Mouse (Mus musculus) midbrain, postnatal 0 days (tissue): ENCODE data around the gene Col11a2. TPM values are rescaled to one million over a fixed set of nuclear protein-coding genes. Genes with fewer than 3 reads are reported as not detected.
A peak's percentile ranks its signal among the peaks of the same experiment; 100 is the strongest.
"Not testable (repeated sequence)": the region's sequence is repeated elsewhere in the genome, so short reads cannot be mapped to it uniquely, and the experiment has no call there.

Experiments
- ATAC-seq: fragments of 200-750 bp; cut with Nextera tagmentation; 2 replicates; pipeline ENCODE4 v1.8.0; 2017; ENCODE audit warnings: moderate number of reproducible peaks, mild to moderate bottlenecking, moderate TSS enrichment, moderate library complexity; ENCODE audit not compliant: low FRiP score
- DNase-seq: peaks from one replicate; pipeline ENCODE4 v3.0.0-alpha.2; 2015; ENCODE audit warnings: low spot score
- H3K27ac ChIP-seq: fragments of 300-500 bp; sonication (generic); 2 replicates; pipeline ENCODE4 v1.5.1; 2014; ENCODE audit warnings: low read depth, mild to moderate bottlenecking, low read length, mixed read lengths
- H3K27me3 ChIP-seq: fragments of 300-500 bp; sonication (generic); 2 replicates; pipeline ENCODE4 v1.6.1; 2014; ENCODE audit warnings: low read length, control low read depth, mixed read lengths; ENCODE audit not compliant: insufficient read depth
- H3K36me3 ChIP-seq: fragments of 300-500 bp; sonication (generic); 2 replicates; pipeline ENCODE4 v1.6.1; 2014; ENCODE audit warnings: low read length, control low read depth, mixed read lengths; ENCODE audit not compliant: insufficient read depth
- H3K4me1 ChIP-seq: fragments of 300-500 bp; sonication (generic); 2 replicates; pipeline ENCODE4 v1.6.1; 2014; ENCODE audit warnings: mild to moderate bottlenecking, control low read depth, antibody characterized with exemption, low read length, mixed read lengths; ENCODE audit not compliant: insufficient read depth
- H3K4me2 ChIP-seq: fragments of 300-500 bp; sonication (generic); 2 replicates; pipeline ENCODE4 v1.6.1; 2014; ENCODE audit warnings: low read depth, mild to moderate bottlenecking, low read length, mixed read lengths; ENCODE audit not compliant: poor library complexity, severe bottlenecking
- H3K4me3 ChIP-seq: fragments of 300-500 bp; sonication (generic); 2 replicates; pipeline ENCODE4 v1.5.1; 2014; ENCODE audit warnings: low read depth, mild to moderate bottlenecking, low read length, moderate library complexity
- H3K9ac ChIP-seq: fragments of 300-500 bp; sonication (generic); replicated peaks from 2 replicates; pipeline ENCODE4 v1.6.1; 2014; ENCODE audit warnings: mild to moderate bottlenecking, low read length, moderate library complexity, mixed read lengths; ENCODE audit not compliant: poor library complexity, severe bottlenecking
- H3K9me3 ChIP-seq: fragments of 300-500 bp; sonication (generic); 2 replicates; pipeline ENCODE4 v1.6.1; 2016; ENCODE audit warnings: low read length, control low read depth
- CTCF ChIP-seq: IDR thresholded peaks from 2 replicates; pipeline ENCODE4 v1.5.1; 2016; ENCODE audit warnings: antibody characterized with exemption, mild to moderate bottlenecking
- WGBS: fragments of 180-500 bp; shearing (Covaris S2); extraction: QIAGEN DNeasy Blood & Tissue Kit; methylation state at CpG from one replicate; pipeline ENCODE4 v1.1.7; 2014; 5-methylcytosine and 5-hydroxymethylcytosine counted together
- polyA plus RNA-seq: library from polyadenylated mRNA; unstranded; fragments of >200 nt; fragmentation: Nextera tagmentation; extraction: Ambion mirVana; gene quantifications from 2 replicates; pipeline ENCODE4 v1.2.1, GENCODE M21; 2015
- total RNA-seq: library from RNA; depleted of rRNA; stranded (reverse); fragments of >200 nt; gene quantifications from 2 replicates; pipeline ENCODE4 v1.2.3, GENCODE M21; 2014; rRNA removed

The Col11a2 gene
- total RNA-seq (17.9 and 24.3 TPM in 2 replicates), polyA plus RNA-seq (4.1 and 4.6 TPM in 2 replicates)

GRCm38 (mm10) chr17:34038878-34039561 lies at the start of gene Col11a2:
Gene Col11a2 (plus strand): TSS chr17:34039437.
- WGBS: 12% methylated on average over 28 of the region's 28 CpGs
- peak within 1 kb of the TSS; percentile 28 for H3K4me3 ChIP-seq
- H3K9me3 ChIP-seq: no peaks in the 10 kb centered on the region
- no peak within 1 kb of the TSS for H3K27ac ChIP-seq
- peak; percentile 36 for TF ChIP-seq CTCF
- no peaks in the 10 kb centered on the region for H3K4me1 ChIP-seq
- H3K27me3 ChIP-seq: no peaks in the 10 kb centered on the region
- peak within 1 kb of the TSS; percentile 49 for H3K4me2 ChIP-seq
- ATAC-seq (peak; percentile 35; the same call in 1 of the 2 replicates), DNase-seq (peak; percentile 26)
- H3K36me3 ChIP-seq: peaks cover 24% of the 10 kb centered on the region
- peak within 1 kb of the TSS; percentile 39; the same call in 1 of the 2 replicates for H3K9ac ChIP-seq

DNA sequence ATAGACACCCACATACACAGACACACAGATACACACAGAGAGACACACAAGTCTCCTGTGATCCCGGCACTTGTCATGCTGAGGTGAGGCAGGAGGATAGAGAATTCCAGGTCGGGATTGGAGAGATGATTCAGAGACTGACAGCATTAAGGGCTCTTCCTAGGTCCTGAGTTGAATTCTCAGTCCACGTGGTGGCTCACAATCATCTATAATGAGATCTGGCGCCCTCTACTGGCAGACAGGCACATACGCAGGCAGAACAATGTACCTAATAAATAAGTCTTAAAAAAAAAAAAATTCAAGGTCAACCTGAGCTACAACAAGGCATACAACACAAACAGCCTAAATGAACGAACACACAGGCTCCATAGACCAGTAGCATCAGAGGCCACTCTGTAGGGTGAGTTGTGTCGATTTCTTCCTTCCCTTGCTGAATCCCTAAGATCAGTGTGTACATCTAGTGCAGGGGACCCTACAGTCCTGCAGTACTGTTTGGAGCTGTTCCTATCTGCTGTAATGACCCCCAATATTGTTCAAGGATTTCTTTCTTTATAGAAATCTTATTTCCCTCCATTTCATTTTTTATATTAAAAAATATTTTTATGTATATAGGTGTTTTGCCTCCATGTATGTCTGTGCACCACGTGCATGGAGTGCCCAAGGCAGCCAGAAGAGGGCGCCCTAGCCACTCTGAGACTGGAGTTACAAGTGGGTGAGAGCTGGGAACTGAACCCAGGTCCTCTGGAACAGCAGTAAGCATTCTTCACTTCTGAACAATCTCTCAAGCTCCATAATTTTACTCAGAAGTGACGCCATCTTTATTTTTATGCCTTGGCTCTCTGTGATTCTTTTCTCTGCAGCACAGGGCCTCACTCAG lies 47.2 kb upstream of the Col11a2 start:
- H3K36me3 ChIP-seq: no peaks in the 10 kb centered on the region
- DNase-seq (peak; percentile 89), ATAC-seq (no peak)
- 33% methylated on average over 10 of the region's 10 CpGs for WGBS
- H3K9ac ChIP-seq: no peak overlapping the region
- TF ChIP-seq CTCF: peak; percentile 88
- no peaks in the 10 kb centered on the region for H3K9me3 ChIP-seq
- no peak overlapping the region for H3K4me2 ChIP-seq
- peaks cover 5% of the 10 kb centered on the region; the same call in 1 of the 2 replicates for H3K27me3 ChIP-seq
- no peak overlapping the region for H3K4me3 ChIP-seq
- no peaks in the 10 kb centered on the region for H3K4me1 ChIP-seq
- H3K27ac ChIP-seq: no peak overlapping the region

DNA sequence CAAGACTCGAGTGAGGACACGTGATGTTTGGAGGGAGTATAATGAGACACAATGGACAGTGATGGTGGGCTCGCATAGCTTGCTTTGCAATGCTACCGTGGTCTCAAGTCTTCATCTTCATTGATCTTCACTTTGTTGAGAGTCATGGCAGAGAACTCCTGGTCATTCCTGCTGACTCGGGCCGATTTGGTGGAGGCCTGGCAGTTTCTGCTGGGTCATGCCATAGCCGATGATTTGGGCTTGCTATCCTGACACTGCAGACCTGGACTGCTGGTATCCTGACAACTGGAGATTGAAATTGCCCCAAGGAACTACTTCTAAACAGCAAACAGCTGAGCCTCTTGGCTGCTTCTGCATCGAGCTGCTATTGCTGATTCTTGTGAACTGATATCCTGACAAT lies 44.3 kb upstream of the Col11a2 start:
- no peak for DNase-seq
- ATAC-seq: no peak
- WGBS: 88% methylated on average over 8 of the region's 8 CpGs
- no peaks in the 10 kb centered on the region for H3K36me3 ChIP-seq
- no peak overlapping the region for H3K4me2 ChIP-seq
- H3K27me3 ChIP-seq: peaks cover 2% of the 10 kb centered on the region; the same call in 1 of the 2 replicates
- H3K4me3 ChIP-seq: no peak overlapping the region
- no peak overlapping the region for H3K27ac ChIP-seq
- TF ChIP-seq CTCF: no peak
- H3K9ac ChIP-seq: no peak overlapping the region
- 0 out of 2 replicates have a peak, but pooled peaks cover 3% of the 10 kb centered on the region for H3K4me1 ChIP-seq
- H3K9me3 ChIP-seq: no peaks in the 10 kb centered on the region

- Histone ChIP-seq H3K36me3 (no peaks in the 10 kb centered on the region), H3K4me3 (no peak overlapping the region), H3K9me3 (no peaks in the 10 kb centered on the region), H3K27me3 (peaks cover 7% of the 10 kb centered on the region; the same call in 1 of the 2 replicates), H3K4me2 (no peak overlapping the region), H3K9ac (no peak overlapping the region), H3K27ac (no peak overlapping the region), H3K4me1 (0 out of 2 replicates have a peak, but pooled peaks cover 4% of the 10 kb centered on the region)
- DNase-seq: no peak
- TF ChIP-seq CTCF: no peak
- no peak for ATAC-seq
- WGBS: 76% methylated on average over 3 of the region's 3 CpGs
Observed at GRCm38 (mm10) chr17:33995651-33996050, 43.6 kb upstream of the Col11a2 start.

- H3K27me3 ChIP-seq, H3K9me3 ChIP-seq, H3K4me2 ChIP-seq, H3K4me3 ChIP-seq, H3K9ac ChIP-seq, ATAC-seq, H3K4me1 ChIP-seq, DNase-seq, H3K36me3 ChIP-seq, H3K27ac ChIP-seq: not testable (repeated sequence)
- 97% methylated on average over 2 of the region's 2 CpGs for WGBS
Observed at GRCm38 (mm10) chr17:33997025-33997424, 42.2 kb upstream of the Col11a2 start.

- H3K9me3 ChIP-seq, H3K4me1 ChIP-seq, H3K9ac ChIP-seq, H3K36me3 ChIP-seq, H3K27ac ChIP-seq, DNase-seq, H3K4me2 ChIP-seq, H3K4me3 ChIP-seq, H3K27me3 ChIP-seq, ATAC-seq: not testable (repeated sequence)
- 55% methylated on average over 5 of the region's 5 CpGs for WGBS
Observed at GRCm38 (mm10) chr17:33998697-33999096, 40.5 kb upstream of the Col11a2 start.
